Mouse (Mus musculus) kidney, embryonic 15.5 days (tissue): Measurements from ENCODE around the gene Slc44a4. TPM values are rescaled to one million over a fixed set of nuclear protein-coding genes. Genes with fewer than 3 reads are reported as not detected.
A peak's percentile ranks its signal among the peaks of the same experiment; 100 is the strongest.
"Not testable (repeated sequence)": the region's sequence is repeated elsewhere in the genome, so short reads cannot be mapped to it uniquely, and the experiment has no call there.

Experiments used
- ATAC-seq: fragments of 200-750 bp; cut with Nextera tagmentation; replicated peaks from 2 replicates; pipeline ENCODE4 v1.8.0; 2017; ENCODE audit warnings: moderate TSS enrichment; ENCODE audit not compliant: low FRiP score
- H3K27ac ChIP-seq: fragments of 300-500 bp; sonication (generic); 2 replicates; pipeline ENCODE4 v1.5.1; 2015; ENCODE audit warnings: mild to moderate bottlenecking, inconsistent platforms
- H3K27me3 ChIP-seq: fragments of 300-500 bp; sonication (generic); 2 replicates; pipeline ENCODE4 v1.6.1; 2015; ENCODE audit warnings: inconsistent platforms
- H3K36me3 ChIP-seq: fragments of 300-500 bp; sonication (generic); 2 replicates; pipeline ENCODE4 v1.6.1; 2015; ENCODE audit warnings: inconsistent platforms
- H3K4me1 ChIP-seq: fragments of 300-500 bp; sonication (generic); 2 replicates; pipeline ENCODE4 v1.6.1; 2015; ENCODE audit warnings: inconsistent platforms
- H3K4me2 ChIP-seq: fragments of 300-500 bp; sonication (generic); 2 replicates; pipeline ENCODE4 v1.6.1; 2015; ENCODE audit warnings: moderate library complexity, mild to moderate bottlenecking, inconsistent platforms
- H3K4me3 ChIP-seq: fragments of 300-500 bp; sonication (generic); replicated peaks from 2 replicates; pipeline ENCODE4 v1.5.1; 2015; ENCODE audit warnings: mild to moderate bottlenecking, inconsistent platforms
- H3K9ac ChIP-seq: fragments of 300-500 bp; sonication (generic); 2 replicates; pipeline ENCODE4 v1.6.1; 2015; ENCODE audit warnings: mild to moderate bottlenecking, inconsistent platforms
- H3K9me3 ChIP-seq: fragments of 300-500 bp; sonication (generic); replicated peaks from 2 replicates; pipeline ENCODE4 v1.6.1; 2016; ENCODE audit warnings: inconsistent platforms
- WGBS: fragments of 180-500 bp; shearing (Covaris S2); methylation state at CpG from one replicate; pipeline ENCODE4 v1.1.7; 2015; ENCODE audit warnings: mixed read lengths; 5-methylcytosine and 5-hydroxymethylcytosine counted together
- polyA plus RNA-seq: library from polyadenylated mRNA; unstranded; fragments of >200 nt; fragmentation: Nextera tagmentation; extraction: Ambion mirVana; gene quantifications from 2 replicates; pipeline ENCODE4 v1.2.1, GENCODE M21; 2015

Slc44a4 gene
- polyA plus RNA-seq, 1 experiment from 2014 or later: 12.4 TPM

DNA sequence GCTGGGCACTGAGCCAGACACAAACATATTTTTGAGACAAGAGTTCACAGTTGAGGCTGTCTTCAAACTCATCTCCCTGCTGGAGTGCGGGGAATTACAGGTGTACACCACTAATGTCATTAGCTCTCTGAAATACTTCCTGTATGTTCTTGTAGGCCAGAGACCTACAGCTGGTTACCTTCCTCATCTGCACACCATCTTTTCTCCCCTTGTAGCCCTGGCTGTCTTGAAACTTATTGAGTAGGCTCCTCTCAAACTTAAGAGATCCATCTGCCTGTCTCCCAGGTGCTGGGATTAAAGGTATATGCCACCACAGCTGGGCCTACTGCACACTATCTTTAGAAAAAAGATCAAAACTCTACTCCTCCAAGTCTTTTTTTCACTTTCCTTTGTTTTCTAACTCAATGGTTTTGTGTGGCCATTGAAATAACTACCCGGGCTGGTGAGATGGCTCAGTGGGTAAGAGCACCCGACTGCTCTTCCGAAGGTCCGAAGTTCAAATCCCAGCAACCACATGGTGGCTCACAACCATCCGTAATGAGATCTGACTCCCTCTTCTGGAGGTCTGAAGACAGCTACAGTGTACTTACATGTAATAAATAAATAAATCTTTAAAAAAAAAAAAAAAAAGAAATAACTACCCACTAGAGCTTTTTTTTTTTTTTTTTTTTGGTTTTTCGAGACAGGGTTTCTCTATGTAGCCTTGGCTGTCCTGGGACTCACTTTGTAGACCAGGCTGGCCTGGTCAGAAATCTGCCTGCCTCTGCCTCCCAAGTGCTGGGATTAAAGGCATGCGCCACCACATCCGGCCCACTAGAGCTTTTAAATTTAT is 34.7 kb downstream of the Slc44a4 start:
- not testable (repeated sequence) for H3K27me3 ChIP-seq, H3K4me3 ChIP-seq, ATAC-seq, H3K4me2 ChIP-seq, H3K9me3 ChIP-seq, H3K9ac ChIP-seq
- Histone ChIP-seq H3K27ac (peak overlapping the region; percentile 93), H3K4me1 (peaks cover 25% of the 10 kb centered on the region), H3K36me3 (peaks cover 22% of the 10 kb centered on the region)
- 61% methylated on average over 9 of the region's 9 CpGs for WGBS

DNA sequence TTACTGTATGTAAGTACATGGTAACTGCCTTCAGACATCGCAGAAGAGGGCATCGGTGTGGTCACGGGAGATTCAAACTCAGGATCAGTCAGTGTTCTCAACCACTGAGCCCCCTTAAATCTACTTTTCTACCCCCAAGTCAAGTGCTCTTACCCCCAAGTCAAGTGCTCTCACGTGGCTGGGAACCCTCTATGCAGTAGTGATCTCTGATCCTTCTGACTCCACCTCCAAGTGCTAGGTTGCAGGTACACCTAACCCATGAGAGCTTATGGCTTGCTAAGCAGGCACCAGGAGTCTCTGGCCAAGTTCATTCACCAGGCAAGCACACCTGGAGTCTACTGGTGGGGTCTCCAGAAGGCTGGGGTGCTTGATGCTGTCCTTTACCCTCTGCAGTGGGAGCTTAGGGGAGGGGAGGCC is 35.3 kb downstream of the Slc44a4 start:
- Histone ChIP-seq H3K27me3 (no peaks in the 10 kb centered on the region), H3K27ac (peak overlapping the region; percentile 93), H3K9me3 (no peaks in the 10 kb centered on the region), H3K4me2 (no peak overlapping the region), H3K36me3 (peaks cover 22% of the 10 kb centered on the region), H3K4me1 (peaks cover 20% of the 10 kb centered on the region), H3K9ac (no peak overlapping the region), H3K4me3 (no peak overlapping the region)
- no peak for ATAC-seq
- WGBS: 48% methylated on average over 4 of the region's 4 CpGs

DNA sequence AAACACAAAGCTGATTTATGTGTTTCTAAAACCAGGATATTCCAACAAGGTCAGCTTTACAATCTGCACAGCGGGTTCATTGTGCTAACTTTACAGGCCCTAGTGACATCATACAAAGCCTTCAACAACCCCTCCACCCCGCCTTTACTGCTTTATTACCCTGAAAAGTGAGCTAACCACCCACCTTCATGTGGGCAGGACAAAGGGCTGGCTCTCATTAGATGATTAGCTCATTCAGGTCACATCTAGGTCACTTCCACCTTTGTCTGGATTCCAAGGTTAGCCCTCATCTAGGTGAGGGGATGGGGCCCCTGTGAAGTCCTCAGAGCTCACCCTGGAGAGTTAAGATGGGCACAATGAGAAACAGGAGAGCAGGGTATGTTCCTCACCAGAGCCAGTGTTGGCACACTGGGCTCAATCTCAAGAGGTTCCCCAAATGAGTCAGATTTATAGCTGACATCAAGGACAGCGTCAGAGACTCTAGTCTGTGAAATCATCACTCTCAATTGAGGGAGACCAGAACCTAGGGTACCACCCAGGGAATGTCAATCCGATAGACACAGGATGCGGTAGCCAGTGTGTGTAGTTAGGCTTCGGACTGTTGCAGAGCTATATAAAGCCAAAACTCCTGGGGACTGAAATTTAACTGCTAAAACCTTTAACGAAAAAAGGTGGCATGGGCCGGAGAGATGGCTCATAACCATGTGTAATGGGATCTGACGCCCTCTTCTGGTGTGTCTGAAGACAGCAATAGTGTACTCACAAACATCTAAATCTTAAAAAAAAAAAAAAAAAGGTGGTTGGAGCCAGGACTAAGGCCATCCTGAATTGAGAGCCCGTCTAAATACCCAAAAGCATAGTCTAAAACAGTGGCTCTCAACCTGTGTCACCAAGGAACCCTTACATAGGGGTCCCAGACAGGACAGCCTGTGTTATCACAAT is 36.5 kb downstream of the Slc44a4 start:
- H3K9me3 ChIP-seq: no peaks in the 10 kb centered on the region
- ATAC-seq: no peak
- H3K4me1 ChIP-seq: peaks cover 18% of the 10 kb centered on the region
- peak overlapping the region; percentile 93 for H3K27ac ChIP-seq
- H3K27me3 ChIP-seq: peaks cover 8% of the 10 kb centered on the region; the same call in 1 of the 2 replicates
- peak overlapping the region; percentile 82 for H3K4me2 ChIP-seq
- WGBS: 17% methylated on average over 10 of the region's 10 CpGs
- H3K36me3 ChIP-seq: peaks cover 22% of the 10 kb centered on the region
- peak overlapping the region; percentile 98 for H3K4me3 ChIP-seq
- peak overlapping the region; percentile 91 for H3K9ac ChIP-seq

DNA sequence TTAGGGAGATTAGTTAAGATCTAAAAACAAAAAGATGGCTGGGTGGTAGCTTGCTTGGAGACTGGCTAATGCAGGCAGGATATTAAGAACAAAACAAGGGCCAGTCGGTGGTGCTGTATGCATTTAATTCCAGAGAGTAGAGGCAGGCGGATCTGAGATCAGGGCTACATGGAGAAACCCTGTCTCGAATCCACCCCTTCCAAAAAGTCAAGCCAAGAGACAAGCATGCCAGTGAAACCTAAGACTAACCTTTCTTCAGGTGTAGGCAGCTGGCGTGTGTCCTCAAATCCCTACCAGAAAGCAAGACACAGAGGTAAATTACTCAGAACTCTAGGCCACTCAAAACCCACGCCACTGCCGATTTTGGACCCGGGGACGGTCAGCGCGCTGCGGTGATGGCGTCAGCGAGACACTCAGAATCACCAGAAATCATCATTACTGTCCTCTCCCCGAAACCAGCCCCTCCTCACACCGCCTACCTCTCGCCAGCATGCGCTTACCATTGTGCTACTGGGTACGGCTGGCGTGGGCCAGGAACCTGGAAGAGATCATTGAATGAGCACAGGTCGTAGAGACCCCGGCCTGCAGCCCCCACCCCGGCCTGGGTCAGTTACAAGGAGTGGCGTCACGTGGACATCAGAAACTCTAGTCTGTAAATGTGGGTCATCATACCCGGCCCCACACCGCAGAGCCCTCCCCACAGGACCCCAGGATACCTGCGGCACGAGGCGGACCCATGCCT is 37.5 kb downstream of the Slc44a4 start:
- WGBS: 1% methylated on average over 29 of the region's 29 CpGs
- Histone ChIP-seq H3K4me2 (peak overlapping the region; percentile 82), H3K9me3 (no peaks in the 10 kb centered on the region), H3K9ac (peak overlapping the region; percentile 91), H3K36me3 (peaks cover 22% of the 10 kb centered on the region), H3K4me1 (peaks cover 18% of the 10 kb centered on the region), H3K27ac (peak overlapping the region; percentile 93), H3K27me3 (peaks cover 8% of the 10 kb centered on the region; the same call in 1 of the 2 replicates), H3K4me3 (peak overlapping the region; percentile 98)
- ATAC-seq: no peak; the same call in 1 of the 2 replicates

DNA sequence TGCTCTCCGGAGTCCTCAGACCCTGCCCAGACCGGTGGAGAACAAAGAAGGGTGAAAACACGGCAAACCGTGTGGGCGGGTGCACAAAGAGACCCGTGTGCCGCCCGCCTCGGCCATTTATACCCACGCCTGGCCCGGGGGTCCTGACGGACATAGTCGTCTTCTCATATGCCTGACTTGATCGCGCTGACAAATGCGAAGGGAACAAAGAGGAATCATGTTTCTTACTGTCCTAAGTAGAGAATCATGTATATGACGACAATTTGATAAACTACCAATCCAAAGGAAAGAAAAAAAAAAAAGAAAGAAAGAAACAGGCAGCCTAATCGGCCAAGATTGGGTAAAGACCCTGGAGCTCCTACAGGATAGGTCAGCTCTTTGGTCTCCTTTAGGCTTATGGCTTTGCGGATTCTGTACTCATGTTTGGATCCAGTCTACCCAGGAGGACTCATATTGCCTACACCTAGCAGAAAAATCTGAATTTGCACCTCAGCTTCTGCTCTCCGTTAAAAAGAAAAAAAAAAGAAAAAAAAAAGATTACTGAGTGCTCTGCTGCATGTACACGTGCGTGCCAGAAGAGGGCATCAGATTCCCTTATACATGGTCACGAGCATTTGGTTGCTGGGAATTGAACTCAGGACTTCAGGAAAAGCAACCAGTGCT is 38.2 kb downstream of the Slc44a4 start:
- Histone ChIP-seq H3K4me2 (peak overlapping the region; percentile 82), H3K4me1 (peaks cover 18% of the 10 kb centered on the region), H3K27ac (peak overlapping the region; percentile 93), H3K36me3 (peaks cover 22% of the 10 kb centered on the region), H3K27me3 (peaks cover 8% of the 10 kb centered on the region; the same call in 1 of the 2 replicates), H3K4me3 (peak overlapping the region; percentile 98), H3K9ac (peak overlapping the region; percentile 91), H3K9me3 (no peaks in the 10 kb centered on the region)
- peak; percentile 78 for ATAC-seq
- under 1% methylated on average over 23 of the region's 23 CpGs for WGBS

DNA sequence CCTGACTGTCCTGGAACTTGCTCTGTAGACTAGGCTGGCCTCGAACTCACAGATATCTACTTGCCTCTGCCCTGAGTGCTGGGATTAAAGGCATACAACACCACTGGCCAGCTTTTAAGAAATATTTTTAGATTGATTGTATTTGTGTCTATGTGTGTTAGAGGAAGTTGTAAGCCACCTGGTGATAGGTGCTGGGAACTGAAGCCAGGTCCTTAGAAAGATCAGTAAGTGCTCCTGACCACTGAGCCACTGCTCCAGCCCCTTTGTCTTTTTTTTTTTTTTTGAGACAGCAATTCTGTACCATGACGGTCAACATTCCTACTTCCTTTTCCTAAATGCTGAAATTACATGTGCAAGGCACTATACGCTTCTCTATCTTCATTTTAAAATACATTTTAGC is 39.0 kb downstream of the Slc44a4 start:
- H3K27me3 ChIP-seq: peaks cover 8% of the 10 kb centered on the region; the same call in 1 of the 2 replicates
- peak overlapping the region; percentile 93 for H3K27ac ChIP-seq
- peaks cover 22% of the 10 kb centered on the region for H3K36me3 ChIP-seq
- ATAC-seq: no peak
- H3K4me1 ChIP-seq: peaks cover 18% of the 10 kb centered on the region
- peak overlapping the region; percentile 98; the same call in 1 of the 2 replicates for H3K4me3 ChIP-seq
- 85% methylated on average over 3 of the region's 3 CpGs for WGBS
- peak overlapping the region; percentile 91; the same call in 1 of the 2 replicates for H3K9ac ChIP-seq
- 0 out of 2 replicates have a peak overlapping the region, but pooled peaks have one; percentile 82 for H3K4me2 ChIP-seq
- no peaks in the 10 kb centered on the region for H3K9me3 ChIP-seq

DNA sequence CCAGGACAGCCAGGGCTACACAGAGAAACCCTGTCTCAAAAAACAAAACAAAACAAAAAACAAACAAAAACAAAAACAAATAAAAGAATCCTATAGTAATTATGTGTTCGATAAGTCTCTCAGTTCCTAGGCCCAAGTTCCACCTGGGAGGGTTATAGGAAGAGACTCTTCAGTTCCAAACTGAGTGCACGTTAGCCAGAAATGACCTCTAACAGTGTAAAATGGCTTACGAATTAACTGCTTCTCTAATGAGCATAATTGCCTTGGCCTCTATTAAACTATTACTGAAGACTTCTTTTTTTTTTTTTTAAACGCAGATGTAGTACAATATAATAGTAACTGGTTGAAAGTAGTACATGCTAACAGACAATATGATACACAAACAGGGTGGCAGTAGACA is 39.6 kb downstream of the Slc44a4 start:
- ATAC-seq: no peak
- no peak overlapping the region for H3K4me3 ChIP-seq
- H3K9ac ChIP-seq: no peak overlapping the region
- peaks cover 22% of the 10 kb centered on the region for H3K36me3 ChIP-seq
- H3K4me2 ChIP-seq: no peak overlapping the region
- no peaks in the 10 kb centered on the region for H3K9me3 ChIP-seq
- peaks cover 8% of the 10 kb centered on the region; the same call in 1 of the 2 replicates for H3K27me3 ChIP-seq
- peaks cover 18% of the 10 kb centered on the region for H3K4me1 ChIP-seq
- WGBS: 81% methylated on average over 4 of the region's 4 CpGs
- no peak overlapping the region for H3K27ac ChIP-seq

DNA sequence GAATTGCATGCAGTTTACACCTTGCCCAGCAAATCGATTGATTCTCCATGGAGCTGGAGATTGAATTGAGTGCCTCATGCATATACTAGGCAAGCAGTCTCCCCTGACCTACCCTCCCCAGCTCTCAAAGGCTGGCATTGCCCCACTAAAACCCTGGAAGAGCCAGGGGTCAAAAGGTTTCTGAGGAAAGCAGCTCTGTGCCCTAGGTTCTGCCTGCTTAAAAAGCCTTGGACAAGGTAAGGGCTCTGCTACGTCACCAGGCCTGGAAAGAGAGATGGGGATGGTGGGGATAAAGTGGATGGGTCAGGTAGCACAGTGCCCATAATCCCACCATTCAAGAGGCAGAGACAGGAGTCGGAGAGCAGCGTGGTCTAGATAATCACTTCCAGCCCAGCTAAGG is 40.6 kb downstream of the Slc44a4 start:
- Histone ChIP-seq H3K9me3 (no peaks in the 10 kb centered on the region), H3K27me3 (peaks cover 8% of the 10 kb centered on the region; the same call in 1 of the 2 replicates), H3K36me3 (peaks cover 16% of the 10 kb centered on the region), H3K27ac (no peak overlapping the region), H3K4me2 (no peak overlapping the region), H3K4me1 (peaks cover 22% of the 10 kb centered on the region), H3K9ac (no peak overlapping the region), H3K4me3 (no peak overlapping the region)
- WGBS: 92% methylated on average over 4 of the region's 4 CpGs
- no peak for ATAC-seq

DNA sequence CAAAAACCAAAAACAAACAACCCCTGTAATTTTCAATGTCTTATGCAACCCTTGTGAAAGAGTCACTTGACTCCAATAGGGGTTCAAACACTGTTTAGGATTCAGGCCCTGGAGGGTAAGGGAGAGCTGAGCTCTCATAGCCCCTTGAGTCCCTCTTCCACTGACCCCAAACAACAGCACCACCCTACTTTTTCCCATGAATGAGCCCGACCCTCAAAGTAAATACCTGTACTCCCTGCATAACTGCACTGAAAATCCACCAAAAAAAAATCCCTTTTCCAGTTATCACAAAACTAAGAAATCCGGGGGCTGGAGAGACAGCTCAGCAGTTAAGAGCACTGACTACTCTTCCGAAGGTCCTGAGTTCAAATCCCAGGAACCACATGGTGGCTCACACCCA is 41.6 kb downstream of the Slc44a4 start:
- WGBS: 79% methylated on average over 3 of the region's 3 CpGs
- Histone ChIP-seq H3K9me3 (no peaks in the 10 kb centered on the region), H3K27ac (no peak overlapping the region), H3K36me3 (peaks cover 5% of the 10 kb centered on the region), H3K4me3 (no peak overlapping the region), H3K4me1 (peaks cover 22% of the 10 kb centered on the region), H3K9ac (no peak overlapping the region), H3K4me2 (no peak overlapping the region), H3K27me3 (peaks cover 8% of the 10 kb centered on the region; the same call in 1 of the 2 replicates)
- no peak for ATAC-seq

DNA sequence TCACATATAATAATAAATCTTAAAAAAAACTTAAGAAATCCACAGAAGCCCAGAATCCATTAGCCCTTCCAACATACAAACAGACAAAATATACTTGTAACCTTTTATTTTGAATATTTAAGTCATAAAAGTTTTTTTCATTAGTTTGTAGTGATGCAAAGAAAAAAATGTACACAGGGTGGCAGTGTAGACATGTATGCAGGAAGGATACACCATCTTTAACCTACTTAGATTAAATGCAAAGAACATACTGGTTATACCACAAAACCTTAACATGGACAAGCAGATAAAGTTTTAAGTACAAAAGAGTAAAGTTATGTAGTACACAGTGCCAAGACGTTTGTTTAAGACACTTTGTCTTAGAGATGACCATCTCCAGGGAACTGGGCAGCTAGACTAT is 42.1 kb downstream of the Slc44a4 start:
- WGBS: 46% methylated on average over 1 of the region's 1 CpGs
- H3K4me3 ChIP-seq: no peak overlapping the region
- peaks cover 17% of the 10 kb centered on the region for H3K4me1 ChIP-seq
- peaks cover 2% of the 10 kb centered on the region for H3K36me3 ChIP-seq
- H3K9ac ChIP-seq: no peak overlapping the region
- H3K9me3 ChIP-seq: no peaks in the 10 kb centered on the region
- H3K27me3 ChIP-seq: peaks cover 8% of the 10 kb centered on the region; the same call in 1 of the 2 replicates
- no peak overlapping the region for H3K27ac ChIP-seq
- ATAC-seq: no peak
- no peak overlapping the region for H3K4me2 ChIP-seq

DNA sequence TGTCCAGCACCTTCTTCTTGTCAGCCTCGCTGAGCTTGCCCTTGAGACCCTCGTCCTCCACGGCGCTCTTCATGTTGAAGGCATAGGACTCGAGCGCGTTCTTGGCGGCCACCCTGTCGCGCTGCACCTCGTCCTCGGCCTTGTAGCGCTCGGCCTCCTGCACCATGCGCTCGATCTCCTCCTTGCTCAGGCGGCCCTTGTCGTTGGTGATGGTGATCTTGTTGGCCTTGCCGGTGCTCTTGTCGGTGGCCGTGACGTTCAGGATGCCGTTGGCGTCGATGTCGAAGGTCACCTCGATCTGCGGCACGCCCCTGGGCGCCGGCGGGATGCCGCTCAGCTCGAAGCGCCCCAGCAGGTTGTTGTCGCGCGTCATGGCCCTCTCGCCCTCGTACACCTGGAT is 43.0 kb downstream of the Slc44a4 start:
- H3K27me3 ChIP-seq, H3K9me3 ChIP-seq, H3K4me3 ChIP-seq, H3K9ac ChIP-seq, ATAC-seq, H3K27ac ChIP-seq, H3K36me3 ChIP-seq: not testable (repeated sequence)
- H3K4me2 ChIP-seq: peak overlapping the region; percentile 35
- 16% methylated on average over 34 of the region's 40 CpGs for WGBS
- peaks cover 25% of the 10 kb centered on the region for H3K4me1 ChIP-seq
